Mouse (Mus musculus): ENCODE measurements around the gene A930009A15Rik. TPM values are rescaled to one million over a fixed set of nuclear protein-coding genes. Genes with fewer than 3 reads are reported as not detected.

A930009A15Rik gene
- total RNA-seq, 2 experiments from 2014 or later = 0.61 TPM; not detected in 1

GRCm38 (mm10) chr10:115586246-115587231, 16.8 kb downstream of the A930009A15Rik start:
- no peak for TF ChIP-seq CTCF (conservative IDR thresholded peaks at IDR 0.05)
- Histone ChIP-seq H3K4me3 (peak overlapping the region; percentile 61), H3K27ac (no peak overlapping the region)
- no peak for DNase-seq (ENCODE audit: low spot score in 2 of 2)

- DNase-seq (ENCODE audit: low spot score in 2 of 2) = peak; percentile 23 to 37
- peak; percentile 47 for TF ChIP-seq CTCF (conservative IDR thresholded peaks at IDR 0.05)
- H3K4me3 ChIP-seq = peak within 1 kb of the TSS; percentile 61
- H3K27ac ChIP-seq = no peak within 1 kb of the TSS
These were observed 17.6 kb downstream of the A930009A15Rik start, which contains the start of gene Lgr5 for GRCm38 (mm10) chr10:115587301-115587969. Gene Lgr5 (minus strand): TSS chr10:115587780.

DNA sequence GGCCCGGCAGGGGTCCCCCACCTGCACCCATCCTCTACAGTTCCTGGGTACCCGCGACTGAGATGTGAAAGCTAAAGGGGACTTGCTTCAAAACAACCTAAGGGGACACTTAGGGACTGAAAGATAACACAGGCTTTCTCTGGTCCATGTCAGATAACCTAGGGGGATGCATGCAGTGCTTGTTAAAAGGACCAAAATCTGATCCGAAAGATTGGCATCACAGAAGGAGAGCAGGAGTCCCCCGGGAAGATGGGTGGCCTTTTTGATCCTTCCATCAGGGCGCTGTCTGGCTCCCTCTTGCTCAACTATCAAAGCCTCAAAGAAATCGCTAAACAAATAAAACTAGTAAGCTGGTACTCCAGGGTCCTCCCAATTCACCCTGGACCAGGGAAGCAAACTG, 18.2 kb downstream of the A930009A15Rik start:
- no peak for DNase-seq (ENCODE audit: low spot score in 2 of 2)
- TF ChIP-seq CTCF (conservative IDR thresholded peaks at IDR 0.05) = no peak
- Histone ChIP-seq H3K4me3 (peak overlapping the region; percentile 61), H3K27ac (no peak overlapping the region)

GRCm38 (mm10) chr10:115593221-115593620, 23.4 kb downstream of the A930009A15Rik start:
- DNase-seq (ENCODE audit: low spot score in 2 of 2) = no peak
- no peak overlapping the region for H3K27ac ChIP-seq
- no peak for TF ChIP-seq CTCF (conservative IDR thresholded peaks at IDR 0.05)
- H3K4me3 ChIP-seq = no peak overlapping the region

- H3K4me3 ChIP-seq = no peak overlapping the region
These were observed 23.9 kb downstream of the A930009A15Rik start for GRCm38 (mm10) chr10:115593651-115594050.

DNA sequence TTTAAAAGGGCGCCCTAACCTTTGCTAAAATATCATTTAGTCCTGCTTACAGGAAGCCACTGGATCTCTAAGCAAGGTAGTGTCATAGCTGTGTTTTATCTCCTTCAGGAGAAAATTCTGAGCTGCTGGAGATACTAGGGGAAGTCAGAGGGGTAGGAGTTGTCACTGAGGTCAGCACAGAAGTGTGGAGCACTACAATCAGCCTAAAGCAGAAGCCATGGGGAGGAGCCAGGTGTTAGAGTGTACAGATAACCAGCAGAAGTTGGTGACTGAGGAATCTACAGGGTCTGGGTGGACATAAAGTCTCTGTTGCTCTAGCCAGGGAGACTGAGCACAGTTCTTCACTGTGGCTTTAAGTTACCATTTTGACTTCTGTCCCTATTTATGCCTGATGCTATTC, 26.0 kb downstream of the A930009A15Rik start:
- TF ChIP-seq CTCF (conservative IDR thresholded peaks at IDR 0.05) = no peak
- DNase-seq (ENCODE audit: low spot score in 2 of 2) = no peak
- Histone ChIP-seq H3K27ac (no peak overlapping the region), H3K4me3 (no peak overlapping the region)

More at GRCm38 (mm10) chr10:115593651-115594050, 23.9 kb downstream of the A930009A15Rik start:
- DNase-seq (ENCODE audit: low spot score in 2 of 2) = no peak
- no peak overlapping the region for H3K27ac ChIP-seq
- no peak for TF ChIP-seq CTCF (conservative IDR thresholded peaks at IDR 0.05)

GRCm38 (mm10) chr10:115617456-115618287, 47.9 kb downstream of the A930009A15Rik start:
- Histone ChIP-seq H3K4me3 (no peak overlapping the region), H3K27ac (no peak overlapping the region)
- TF ChIP-seq CTCF (conservative IDR thresholded peaks at IDR 0.05) = peak; percentile 76
- DNase-seq (ENCODE audit: low spot score in 2 of 2) = peak; percentile 52 to 64

- Histone ChIP-seq H3K4me3 (no peak overlapping the region), H3K27ac (no peak overlapping the region)
- DNase-seq (ENCODE audit: low spot score in 2 of 2) = no peak
- no peak for TF ChIP-seq CTCF (conservative IDR thresholded peaks at IDR 0.05)
These were observed 48.6 kb downstream of the A930009A15Rik start for GRCm38 (mm10) chr10:115618288-115618856.

DNA sequence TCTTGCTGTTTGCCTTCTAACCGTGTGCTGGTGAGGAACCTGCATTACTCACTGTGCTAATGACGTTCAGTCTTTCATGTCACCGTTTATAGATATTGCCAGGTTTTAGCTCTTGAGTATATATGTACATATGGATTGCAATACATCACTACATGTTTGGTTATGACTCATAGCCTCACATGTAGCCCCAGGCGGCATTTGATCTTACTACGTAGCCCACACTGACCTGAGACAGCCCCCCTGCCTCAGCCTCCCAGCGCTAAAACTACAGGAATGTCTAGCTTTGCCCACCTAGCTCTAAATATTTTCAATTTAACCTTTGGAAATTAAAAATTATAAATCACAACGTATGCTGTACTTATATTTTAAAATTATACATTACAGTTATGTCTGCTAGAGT, 53.7 kb downstream of the A930009A15Rik start:
- no peak overlapping the region for H3K27ac ChIP-seq
- no peak overlapping the region; the same call in 1 of the 2 replicates for H3K4me3 ChIP-seq
- no peak for DNase-seq (ENCODE audit: low spot score in 2 of 2)
- no peak for TF ChIP-seq CTCF (conservative IDR thresholded peaks at IDR 0.05)

DNA sequence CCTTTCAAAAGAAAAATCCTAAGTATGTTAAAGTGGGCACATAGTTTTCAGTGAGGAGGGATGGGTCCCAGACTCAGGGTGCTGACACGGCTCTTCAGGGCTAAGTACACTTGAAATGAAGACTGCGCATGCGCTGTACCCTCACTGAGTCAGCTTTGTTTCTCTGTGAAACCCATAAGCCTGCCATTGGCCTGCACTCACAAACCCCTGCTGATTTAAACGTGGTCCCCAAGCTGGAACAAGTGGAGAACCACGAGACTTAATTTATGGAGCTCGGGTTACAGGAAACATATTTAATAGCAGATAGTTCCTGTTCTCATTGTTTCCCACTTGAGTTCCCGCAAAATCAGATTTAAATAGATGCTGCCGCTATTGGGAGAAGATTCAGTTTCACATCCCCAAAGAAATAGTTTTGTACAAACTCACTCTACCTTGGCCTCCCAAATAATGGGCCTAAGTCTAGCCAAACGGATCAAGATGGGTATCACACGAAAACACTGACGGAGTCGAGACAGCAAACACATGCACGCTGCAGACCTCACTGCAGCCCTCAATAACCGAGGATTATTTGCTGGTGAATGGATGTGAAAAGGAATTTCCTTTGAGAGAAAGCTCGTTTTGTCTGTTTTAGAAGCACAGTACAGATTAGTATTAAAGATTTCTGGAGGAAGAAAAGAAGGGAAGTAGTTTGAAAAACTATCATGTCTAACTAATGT, 54.3 kb downstream of the A930009A15Rik start:
- Histone ChIP-seq H3K4me3 (peak overlapping the region; percentile 43), H3K27ac (no peak overlapping the region)
- DNase-seq (ENCODE audit: low spot score in 2 of 2) = peak in 1 of 2 experiments; percentile 18
- TF ChIP-seq CTCF (conservative IDR thresholded peaks at IDR 0.05) = no peak

DNA sequence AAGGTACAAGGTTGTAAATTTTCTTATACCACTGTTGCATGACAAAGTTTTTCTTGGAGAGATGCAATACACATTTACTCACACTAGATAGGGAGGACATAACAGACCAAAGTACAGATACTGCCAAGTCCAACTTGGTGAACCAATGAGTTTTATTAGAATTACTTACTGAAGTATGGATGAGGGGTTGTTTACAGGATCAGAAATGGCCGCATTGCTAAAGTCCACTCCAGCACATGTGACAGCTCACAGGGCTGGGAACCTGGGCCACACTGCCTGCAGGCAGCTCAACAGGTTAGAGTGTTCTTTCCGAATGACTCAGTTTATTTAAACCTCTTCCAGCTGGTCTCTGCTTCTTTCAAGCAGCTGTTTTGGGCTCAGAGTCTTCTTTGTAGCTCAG, 55.2 kb downstream of the A930009A15Rik start:
- TF ChIP-seq CTCF (conservative IDR thresholded peaks at IDR 0.05) = no peak
- DNase-seq (ENCODE audit: low spot score in 2 of 2) = no peak
- H3K4me3 ChIP-seq = no peak overlapping the region

More for the DNA sequence above, 55.2 kb downstream of the A930009A15Rik start:
- H3K27ac ChIP-seq = no peak overlapping the region
